Mouse (Mus musculus): ENCODE measurements at regions not wholly inside any gene's neighbourhood (a gene's known extent, or its start where the extent isn't known, plus 50 kb on each side); places are given as distances from the start of the nearest gene placed in this dataset.

DNA sequence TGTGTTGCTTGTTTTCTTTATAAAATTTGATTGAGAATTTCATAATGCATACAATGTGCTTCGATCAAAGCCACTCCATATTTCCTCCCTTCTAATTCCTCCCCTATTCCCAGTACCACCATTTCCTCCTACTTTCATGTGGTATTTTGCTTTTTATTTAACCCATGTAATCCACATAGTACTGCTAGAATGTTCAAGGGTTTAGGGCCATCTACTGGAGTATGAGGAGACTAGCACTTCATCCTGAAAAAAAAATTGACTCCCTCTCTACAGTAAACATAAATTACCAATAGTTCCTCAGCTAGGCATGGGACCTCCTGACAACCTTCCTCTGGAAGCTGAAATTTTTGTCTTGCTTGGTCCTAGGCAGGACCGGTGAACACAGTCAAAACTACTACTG, 163.0 kb downstream of the Gpr165 start:
- intact Hi-C loops (cut with DNase I) = no loop called here
- no peak for DNase-seq (ENCODE audit: low spot score)

DNA sequence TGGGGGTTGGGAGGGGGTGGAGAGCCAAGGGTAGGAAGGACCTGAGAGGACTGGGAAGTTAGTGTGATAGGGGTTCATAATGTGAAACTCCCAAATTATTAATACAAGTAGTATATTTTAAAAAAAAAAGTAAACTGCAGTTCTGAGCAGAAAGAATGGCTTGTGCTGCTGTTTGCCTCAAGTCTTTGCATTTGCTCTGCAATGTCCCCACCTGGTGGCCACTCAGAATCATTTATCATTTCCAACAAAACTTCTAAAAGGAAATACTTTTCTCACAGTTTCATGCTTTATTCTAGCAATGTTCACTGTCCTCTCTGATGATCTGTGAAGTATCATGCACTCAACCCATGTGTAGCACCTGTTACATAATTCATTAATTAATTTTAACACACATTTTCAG, 165.5 kb downstream of the Gpr165 start:
- DNase-seq (ENCODE audit: low spot score) = no peak
- intact Hi-C loops (cut with DNase I) = loop anchor here (2.0 kb wide), 1 partner anchor 872 kb away; no protein-coding TSS in a partner anchor

DNA sequence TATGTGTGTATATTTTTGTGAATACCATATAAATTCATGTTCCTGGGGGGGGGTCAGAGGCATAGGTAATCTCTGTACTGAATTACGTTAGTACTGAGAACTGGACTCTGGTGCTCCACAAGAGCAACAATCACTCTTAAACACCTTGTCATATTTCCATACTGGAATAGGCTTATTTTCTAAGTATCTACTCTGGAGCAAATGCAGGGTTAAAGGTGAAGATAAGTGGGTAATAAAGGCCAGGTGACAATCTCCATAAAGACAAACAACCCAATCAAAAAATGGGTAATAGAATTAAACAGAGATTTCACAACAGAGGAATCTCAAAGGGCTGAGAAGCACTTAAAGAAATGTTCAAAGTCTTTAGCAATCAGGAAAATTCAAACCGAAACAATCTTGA, 165.9 kb downstream of the Gpr165 start:
- intact Hi-C loops (cut with DNase I) = loop anchor here (2.0 kb wide), 1 partner anchor 872 kb away; no protein-coding TSS in a partner anchor
- no peak for DNase-seq (ENCODE audit: low spot score)

DNA sequence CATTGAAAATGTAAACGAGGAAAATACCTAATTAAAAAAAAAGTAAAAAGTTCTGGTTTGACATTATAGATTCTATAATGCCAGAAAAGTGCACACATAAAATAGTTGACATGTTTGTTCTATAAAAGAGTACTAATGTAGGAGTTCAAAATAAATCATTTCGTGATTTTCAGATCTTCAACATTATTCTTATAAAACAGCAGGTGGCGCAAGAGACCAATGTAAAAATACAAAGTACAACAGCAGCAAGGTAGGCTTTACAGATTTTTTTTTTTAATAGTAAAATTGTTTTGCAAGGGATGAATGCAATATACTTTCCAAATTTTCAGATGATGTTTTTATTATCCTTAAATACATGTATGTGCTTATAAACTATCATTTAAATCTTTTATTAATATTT, 171.8 kb upstream of the Pgr15l start:
- intact Hi-C loops (cut with DNase I) = loop anchor here (2.0 kb wide), 1 partner anchor 534 kb away; no protein-coding TSS in a partner anchor
- DNase-seq (ENCODE audit: low spot score) = no peak
